In genomic region chr2:29381683-29382082, GRCm38 (mm10) we compare ENCODE assay signal across 17 mouse cellular contexts. TPM values are rescaled to one million over a fixed set of nuclear protein-coding genes. Genes with fewer than 3 reads are reported as not detected.
DNase-seq lines count a peak whose midpoint lies in the region; ATAC-seq and TF ChIP-seq lines count a peak whose summit lies in the region.
"Had no signal": no experiment of that assay in that cellular context is flagged by ENCODE, and none has a peak within 500 bp of the region (broad histone marks: within the 10 kb centered on the region; RNA-seq: fewer than 3 reads in every experiment).

No protein-coding gene starts in this region.

- no peaks in the 10 kb centered on the region for H3K27me3 ChIP-seq in heart, embryonic 12.5 days (replicated peaks)
- H3K27me3 ChIP-seq in lung, embryonic 15.5 days = no peaks in the 10 kb centered on the region
- H3K27me3 ChIP-seq in forebrain, embryonic 16.5 days (replicated peaks; ENCODE audit: control insufficient read depth, insufficient read depth, low read length) = no peaks in the 10 kb centered on the region
- no peaks in the 10 kb centered on the region for H3K27me3 ChIP-seq in midbrain, embryonic 15.5 days (replicated peaks)
- no peaks in the 10 kb centered on the region for H3K27me3 ChIP-seq in cerebellum, adult 2 months (ENCODE audit: control insufficient read depth, insufficient read depth, low read length)
- H3K27me3 ChIP-seq: liver, embryonic 13.5 days; Patski had no signal

- 12% methylated on average over 4 of the region's 4 CpGs for WGBS in heart, embryonic 12.5 days
- 12% methylated on average over 4 of the region's 4 CpGs for WGBS in lung, embryonic 15.5 days
- 9% methylated on average over 4 of the region's 4 CpGs for WGBS in forebrain, embryonic 16.5 days
- WGBS in midbrain, embryonic 15.5 days = 9% methylated on average over 4 of the region's 4 CpGs
- 71% methylated on average over 4 of the region's 4 CpGs for WGBS in cerebellum, adult 2 months

- no peak overlapping the region for H3K27ac ChIP-seq in heart, embryonic 12.5 days (ENCODE audit: poor library complexity, severe bottlenecking)
- no peak overlapping the region for H3K27ac ChIP-seq in lung, embryonic 15.5 days
- H3K27ac ChIP-seq in forebrain, embryonic 16.5 days (ENCODE audit: low read length) = peak overlapping the region; percentile 64
- H3K27ac ChIP-seq in midbrain, embryonic 15.5 days = no peak overlapping the region
- no peak overlapping the region for H3K27ac ChIP-seq in cerebellum, adult 2 months (ENCODE audit: insufficient read depth, low read length)
- H3K27ac ChIP-seq: liver, embryonic 13.5 days had no signal

- H3K9me3 ChIP-seq in heart, embryonic 12.5 days (replicated peaks) = no peaks in the 10 kb centered on the region
- H3K9me3 ChIP-seq in lung, embryonic 15.5 days = no peaks in the 10 kb centered on the region
- H3K9me3 ChIP-seq in forebrain, embryonic 16.5 days (ENCODE audit: control insufficient read depth, low read length) = no peaks in the 10 kb centered on the region
- no peaks in the 10 kb centered on the region for H3K9me3 ChIP-seq in midbrain, embryonic 15.5 days
- H3K9me3 ChIP-seq: liver, embryonic 13.5 days had no signal

- TF ChIP-seq CTCF in cerebellum, adult 2 months (IDR thresholded peaks at IDR 0.05; ENCODE audit: borderline replicate concordance, insufficient read depth, low read depth, low read length) = no peak

- no peak overlapping the region for H3K9ac ChIP-seq in heart, embryonic 12.5 days
- no peak overlapping the region for H3K9ac ChIP-seq in lung, embryonic 15.5 days
- H3K9ac ChIP-seq in forebrain, embryonic 16.5 days (replicated peaks; ENCODE audit: low read depth, low read length) = no peak overlapping the region
- H3K9ac ChIP-seq in midbrain, embryonic 15.5 days = no peak overlapping the region
- H3K9ac ChIP-seq: liver, embryonic 13.5 days had no signal

- 0 out of 2 replicates have a peak, but pooled peaks cover 2% of the 10 kb centered on the region for H3K36me3 ChIP-seq in heart, embryonic 12.5 days
- no peaks in the 10 kb centered on the region for H3K36me3 ChIP-seq in lung, embryonic 15.5 days
- no peaks in the 10 kb centered on the region for H3K36me3 ChIP-seq in forebrain, embryonic 16.5 days (ENCODE audit: control insufficient read depth, insufficient read depth)
- H3K36me3 ChIP-seq in midbrain, embryonic 15.5 days (replicated peaks) = no peaks in the 10 kb centered on the region
- H3K36me3 ChIP-seq: liver, embryonic 13.5 days had no signal

- no peak for DNase-seq in heart, adult 11 months
- DNase-seq in lung, postnatal 10 days = no peak
- no peak for DNase-seq in cerebellum, adult 2 months
- DNase-seq: adrenal gland, postnatal 36 days; cerebellum, adult 9-10 months; liver, embryonic 13.5 days; lung, postnatal 14 days; right cerebral cortex, postnatal 14 days had no signal

- H3K4me2 ChIP-seq in heart, embryonic 12.5 days = no peak overlapping the region
- H3K4me2 ChIP-seq in lung, embryonic 15.5 days = no peak overlapping the region
- H3K4me2 ChIP-seq in forebrain, embryonic 16.5 days (ENCODE audit: low read length) = no peak overlapping the region
- H3K4me2 ChIP-seq in midbrain, embryonic 15.5 days = no peak overlapping the region
- H3K4me2 ChIP-seq: heart, embryonic 11.5 days; liver, embryonic 13.5 days had no signal

- no peak for TF ChIP-seq POLR2A in cerebellum, adult 2 months (IDR thresholded peaks at IDR 0.05; ENCODE audit: borderline replicate concordance, insufficient read depth, low read length)

- H3K4me1 ChIP-seq in heart, embryonic 12.5 days (replicated peaks) = peaks cover 9% of the 10 kb centered on the region; the same call in 1 of the 2 replicates
- H3K4me1 ChIP-seq in lung, embryonic 15.5 days = peaks cover 4% of the 10 kb centered on the region; the same call in 1 of the 2 replicates
- H3K4me1 ChIP-seq in forebrain, embryonic 16.5 days (replicated peaks; ENCODE audit: control insufficient read depth, insufficient read depth, low read length) = peaks cover 30% of the 10 kb centered on the region
- H3K4me1 ChIP-seq in midbrain, embryonic 15.5 days = peaks cover 22% of the 10 kb centered on the region
- H3K4me1 ChIP-seq in cerebellum, adult 2 months (ENCODE audit: control insufficient read depth, insufficient read depth, low read length) = peaks cover 14% of the 10 kb centered on the region
- H3K4me1 ChIP-seq: liver, embryonic 13.5 days had no signal

- no peak overlapping the region for H3K4me3 ChIP-seq in heart, embryonic 12.5 days
- no peak overlapping the region for H3K4me3 ChIP-seq in lung, embryonic 15.5 days
- H3K4me3 ChIP-seq in forebrain, embryonic 16.5 days (replicated peaks; ENCODE audit: low read length) = no peak overlapping the region
- H3K4me3 ChIP-seq in midbrain, embryonic 15.5 days = no peak overlapping the region
- H3K4me3 ChIP-seq in cerebellum, adult 2 months (replicated peaks; ENCODE audit: insufficient read depth, low read depth, low read length) = no peak overlapping the region
- H3K4me3 ChIP-seq: erythroblast, embryonic 14.5 days; liver, embryonic 13.5 days had no signal

- 0 out of 2 replicates have a peak, but pooled peaks have one; percentile 15 for ATAC-seq in heart, embryonic 12.5 days (ENCODE audit: insufficient number of reproducible peaks, low FRiP score)
- ATAC-seq in lung, embryonic 15.5 days (ENCODE audit: borderline replicate concordance, extremely low read depth, low FRiP score, low TSS enrichment) = peak; percentile 52; the same call in 1 of the 2 replicates
- peak; percentile 76 for ATAC-seq in forebrain, embryonic 16.5 days
- ATAC-seq in midbrain, embryonic 15.5 days (replicated peaks) = peak; percentile 45
- ATAC-seq: activated CD4-positive, CD25-positive, alpha-beta regulatory T cell, adult 4 months; intestine, embryonic 16.5 days; Patski had no signal

RNA-seq across cellular contexts. Expression of gene Med27, which starts 35.1 kb away (rescaled TPM):
- polyA plus RNA-seq in heart, embryonic 12.5 days (2016; fragmentation: Nextera tagmentation; extraction: Ambion mirVana) = 33.5 and 35.2 TPM in 2 replicates
- polyA plus RNA-seq in lung, embryonic 15.5 days (2015; fragmentation: Nextera tagmentation; extraction: Ambion mirVana) = 47.9 and 49.5 TPM in 2 replicates
- 89.7 and 95.3 TPM in 2 replicates for polyA plus RNA-seq in forebrain, embryonic 16.5 days (2015; fragmentation: Nextera tagmentation; extraction: Ambion mirVana)
- polyA plus RNA-seq in midbrain, embryonic 15.5 days (2015; fragmentation: Nextera tagmentation; extraction: Ambion mirVana) = 78.6 and 80.2 TPM in 2 replicates
- polyA plus RNA-seq in cerebellum, adult 2 months (2012; rRNA removed) = 45.3 and 47.0 TPM in 2 replicates

Comparison
In these comparisons a context has a peak if more than half of its experiments do, and no peak if none do; other contexts are left out.
1. ATAC-seq: peak in every context shown above with its lines; median percentile 76 in forebrain, embryonic 16.5 days; 52 in lung, embryonic 15.5 days; 45 in midbrain, embryonic 15.5 days; 15 in heart, embryonic 12.5 days.